Mouse (Mus musculus) CH12.LX (cell line): ENCODE data around the gene Plce1. TPM values are rescaled to one million over a fixed set of nuclear protein-coding genes. Genes with fewer than 3 reads are reported as not detected.

Experiments
- DNase-seq: peaks from one replicate; pipeline ENCODE4 v3.0.0-alpha.2; 2013; ENCODE audit errors: extremely low read depth
- H3K27ac ChIP-seq: 2 replicates; pipeline ENCODE4 v1.5.1; 2012; ENCODE audit warnings: low read depth, mild to moderate bottlenecking, control low read depth, moderate library complexity; ENCODE audit not compliant: insufficient read depth
- H3K27me3 ChIP-seq: replicated peaks from 2 replicates; pipeline ENCODE3; 2012; ENCODE audit warnings: inconsistent platforms
- H3K36me3 ChIP-seq, 2 experiments: replicated peaks in 1 of 2; 2 replicates each; pipeline versions ENCODE3 to v1.6.1; 2012; ENCODE audit warnings: inconsistent platforms in 1 of 2, low read length in 1 of 2, mild to moderate bottlenecking in 1 of 2, mixed read lengths in 1 of 2, moderate library complexity in 1 of 2; ENCODE audit not compliant: control insufficient read depth in 1 of 2, insufficient read depth in 1 of 2
- H3K4me1 ChIP-seq, 2 experiments: 2 replicates each; pipeline ENCODE4 v1.6.1; 2012; ENCODE audit warnings: inconsistent platforms in 1 of 2, moderate library complexity in 1 of 2; ENCODE audit not compliant: insufficient read depth in 2 of 2, control insufficient read depth in 1 of 2
- H3K4me2 ChIP-seq: 2 replicates; pipeline ENCODE4 v1.6.1; 2012; ENCODE audit warnings: low read depth, mild to moderate bottlenecking, control low read depth; ENCODE audit not compliant: poor library complexity, insufficient read depth, severe bottlenecking
- H3K4me3 ChIP-seq, 3 experiments: fragments of 150-350 bp in 1 of 3; sonication (generic) in 1 of 3; replicated peaks in 1 of 3; 2 replicates each; pipeline versions ENCODE3 to v1.5.1; 2011 to 2012; ENCODE audit warnings: low read depth in 2 of 3, low read length in 2 of 3, mild to moderate bottlenecking in 2 of 3, moderate library complexity in 2 of 3, control low read depth in 1 of 3, improper control_type of control experiment in 1 of 3, inconsistent platforms in 1 of 3, mixed read lengths in 1 of 3; ENCODE audit not compliant: poor library complexity in 1 of 3
- H3K79me2 ChIP-seq: replicated peaks from 2 replicates; pipeline ENCODE4 v1.6.1; 2012; ENCODE audit warnings: mild to moderate bottlenecking, moderate library complexity; ENCODE audit not compliant: control insufficient read depth, poor library complexity, insufficient read depth, severe bottlenecking; ENCODE audit errors: extremely low read depth
- H3K9ac ChIP-seq: 2 replicates; pipeline ENCODE4 v1.6.1; 2012; ENCODE audit warnings: low read depth, mild to moderate bottlenecking, control low read depth, moderate library complexity; ENCODE audit not compliant: insufficient read depth
- H3K9me3 ChIP-seq: replicated peaks from 2 replicates; pipeline ENCODE3; 2012; ENCODE audit warnings: low read length, inconsistent platforms, mixed read lengths
- BHLHE40 ChIP-seq: IDR thresholded peaks from 2 replicates; pipeline ENCODE4 v1.6.1; 2011; ENCODE audit warnings: mild to moderate bottlenecking, low read depth, low read length, improper control_type of control experiment
- CHD1 ChIP-seq: IDR thresholded peaks from 2 replicates; pipeline ENCODE4 v1.6.1; 2012; ENCODE audit warnings: low read depth, low read length, improper control_type of control experiment, inconsistent platforms
- CTCF ChIP-seq, 2 experiments: IDR thresholded peaks in 1 of 2; conservative IDR thresholded peaks in 1 of 2; 2 replicates each; pipeline ENCODE4 v1.5.1; 2011 to 2012; ENCODE audit warnings: low read depth in 2 of 2, low read length in 2 of 2, improper control_type of control experiment in 1 of 2, inconsistent platforms in 1 of 2, mild to moderate bottlenecking in 1 of 2, moderate library complexity in 1 of 2
- E2F4 ChIP-seq: IDR thresholded peaks from 2 replicates; pipeline ENCODE4 v1.6.1; 2011; ENCODE audit warnings: low read depth, low read length, improper control_type of control experiment; ENCODE audit not compliant: insufficient replicate concordance
- GABPA ChIP-seq: IDR thresholded peaks from 2 replicates; pipeline ENCODE4 v1.6.1; 2012; ENCODE audit warnings: low read depth, low read length, improper control_type of control experiment, inconsistent platforms; ENCODE audit not compliant: insufficient replicate concordance
- HCFC1 ChIP-seq: IDR thresholded peaks from 2 replicates; pipeline ENCODE4 v1.6.1; 2012; ENCODE audit warnings: low read depth, mild to moderate bottlenecking, inconsistent platforms, low read length, improper control_type of control experiment
- IRF4 ChIP-seq: IDR thresholded peaks from 2 replicates; pipeline ENCODE4 v1.6.1; 2014; ENCODE audit warnings: low read depth, mild to moderate bottlenecking, inconsistent platforms, low read length, improper control_type of control experiment
- MAFK ChIP-seq: IDR thresholded peaks from 2 replicates; pipeline ENCODE4 v1.6.1; 2011; ENCODE audit warnings: low read length, improper control_type of control experiment; ENCODE audit not compliant: insufficient replicate concordance
- MAX ChIP-seq: IDR thresholded peaks from 2 replicates; pipeline ENCODE4 v1.6.1; 2011; ENCODE audit warnings: low read length, improper control_type of control experiment
- MAZ ChIP-seq: IDR thresholded peaks from 2 replicates; pipeline ENCODE4 v1.6.1; 2012; ENCODE audit warnings: low read depth, mild to moderate bottlenecking, inconsistent platforms, low read length, improper control_type of control experiment, moderate library complexity
- MEF2A ChIP-seq: IDR thresholded peaks from 2 replicates; pipeline ENCODE4 v1.6.1; 2014; ENCODE audit warnings: low read depth, mild to moderate bottlenecking, inconsistent platforms, low read length, improper control_type of control experiment, borderline replicate concordance
- MXI1 ChIP-seq: IDR thresholded peaks from 2 replicates; pipeline ENCODE4 v1.6.1; 2011; ENCODE audit warnings: mild to moderate bottlenecking, low read depth, low read length, improper control_type of control experiment
- NELFE ChIP-seq: IDR thresholded peaks from 2 replicates; pipeline ENCODE4 v1.6.1; 2011; ENCODE audit warnings: low read depth, low read length, improper control_type of control experiment
- NRF1 ChIP-seq: IDR thresholded peaks from 2 replicates; pipeline ENCODE4 v1.6.1; 2014; ENCODE audit warnings: low read depth, mild to moderate bottlenecking, inconsistent platforms, low read length, improper control_type of control experiment, moderate library complexity
- POLR2A ChIP-seq: IDR thresholded peaks from 2 replicates; pipeline ENCODE4 v1.6.1; 2011; ENCODE audit warnings: low read depth, mild to moderate bottlenecking, improper control_type of control experiment, low read length
- POLR2AphosphoS2 ChIP-seq: IDR thresholded peaks from 2 replicates; pipeline ENCODE4 v1.6.1; 2011; ENCODE audit warnings: low read depth, low read length, improper control_type of control experiment
- SMC3 ChIP-seq: IDR thresholded peaks from 2 replicates; pipeline ENCODE4 v1.6.1; 2011; ENCODE audit warnings: low read depth, low read length, improper control_type of control experiment
- TBP ChIP-seq: conservative IDR thresholded peaks from 2 replicates; pipeline ENCODE4 v1.6.1; 2011; ENCODE audit warnings: low read depth, low read length, improper control_type of control experiment
- USF1 ChIP-seq: IDR thresholded peaks from 2 replicates; pipeline ENCODE4 v1.6.1; 2014; ENCODE audit warnings: low read depth, mild to moderate bottlenecking, inconsistent platforms, low read length, improper control_type of control experiment
- USF2 ChIP-seq: conservative IDR thresholded peaks from 2 replicates; pipeline ENCODE4 v1.6.1; 2011; ENCODE audit warnings: low read depth, low read length, improper control_type of control experiment
- ZC3H11A ChIP-seq: IDR thresholded peaks from 2 replicates; pipeline ENCODE4 v1.6.1; 2012; ENCODE audit warnings: low read depth, mild to moderate bottlenecking, inconsistent platforms, low read length, improper control_type of control experiment
- ZKSCAN1 ChIP-seq: IDR thresholded peaks from 2 replicates; pipeline ENCODE4 v1.6.1; 2012; ENCODE audit warnings: low read depth, inconsistent platforms, low read length, improper control_type of control experiment, borderline replicate concordance
- ZMIZ1 ChIP-seq: IDR thresholded peaks from 2 replicates; pipeline ENCODE4 v1.6.1; 2012; ENCODE audit warnings: low read depth, mild to moderate bottlenecking, inconsistent platforms, low read length, improper control_type of control experiment
- ZNF384 ChIP-seq: IDR thresholded peaks from 2 replicates; pipeline ENCODE4 v1.6.1; 2012; ENCODE audit warnings: low read depth, low read length, improper control_type of control experiment, inconsistent platforms
- dilution Hi-C: fragments of 300-500 bp; cut with MboI; formaldehyde crosslinking; loops from 2 replicates; pipeline ENCODE4 v1.14.3; 2020; ENCODE audit warnings: low sequenced_read_pairs; ENCODE audit not compliant: extremely low pct_unique_long_range_greater_than_20kb, extremely low pct_ligation_motif_present
- in situ Hi-C: fragments of 300-500 bp; cut with MboI; formaldehyde crosslinking; loops from 3 replicates; pipeline ENCODE4 v1.14.3; 2019; ENCODE audit warnings: low sequenced_read_pairs, low pct_ligation_motif_present, low pct_unique_long_range_greater_than_20kb, mixed read lengths
- polyA plus RNA-seq: library from polyadenylated mRNA; unstranded; fragments of >175 nt; gene quantifications from 2 replicates; pipeline ENCODE4 v1.2.1, GENCODE M21; 2012; ENCODE audit warnings: low read depth; ENCODE audit not compliant: insufficient read length
- total RNA-seq, 2 experiments: library from RNA; depleted of rRNA; stranded (reverse); fragments of 300-350 nt in 1 of 2; fragments of >200 nt in 1 of 2; gene quantifications; 2 replicates each; pipeline ENCODE4 v1.2.3; 2012 to 2014

Plce1 gene
- total and polyA plus RNA-seq, 3 experiments, result under 0.01 to 0.13 (median 0.05) TPM

GRCm38 (mm10) chr19:38599001-38599400 is 118.1 kb downstream of the Plce1 start:
- H3K27ac ChIP-seq, result no peak overlapping the region
- no peaks in the 10 kb centered on the region for H3K9me3 ChIP-seq
- in situ Hi-C loops, result no loop called here
- no peaks in the 10 kb centered on the region for H3K36me3 ChIP-seq
- H3K4me3 ChIP-seq, result no peak overlapping the region
- TF ChIP-seq ZC3H11A (no peak), ZNF384 (no peak), E2F4 (no peak), HCFC1 (no peak), USF2 (no peak), MAFK (no peak), IRF4 (no peak), MEF2A (no peak), CTCF (conservative IDR thresholded peaks at IDR 0.05 in 1 of 2, IDR thresholded peaks at IDR 0.05 in 1 of 2; ENCODE audit: low read depth in 2 of 2, low read length in 2 of 2) (no peak), SMC3 (no peak), CHD1 (no peak), POLR2A (no peak), NELFE (no peak), MAZ (no peak), GABPA (no peak)
- TF ChIP-seq, all 38 proteins: peak for 0
- no peaks in the 10 kb centered on the region for H3K27me3 ChIP-seq
- H3K4me2 ChIP-seq, result no peak overlapping the region
- peaks cover 16 to 36% of the 10 kb centered on the region in 2 experiments for H3K4me1 ChIP-seq
- H3K79me2 ChIP-seq, result no peaks in the 10 kb centered on the region
- dilution Hi-C loops, result no loop called here
- no peak overlapping the region for H3K9ac ChIP-seq
- DNase-seq, result no peak

- H3K27me3 ChIP-seq, result no peaks in the 10 kb centered on the region
- no peaks in the 10 kb centered on the region for H3K36me3 ChIP-seq
- dilution Hi-C loops (no loop called here), in situ Hi-C loops (no loop called here)
- no peaks in the 10 kb centered on the region for H3K79me2 ChIP-seq
- H3K4me3 ChIP-seq, result no peak overlapping the region
- H3K27ac ChIP-seq, result no peak overlapping the region
- TF ChIP-seq ZNF384, result no peak
- no peak for TF ChIP-seq MXI1
- TF ChIP-seq POLR2AphosphoS2, result no peak
- no peak for TF ChIP-seq NELFE
- no peak for TF ChIP-seq USF1
- no peak for TF ChIP-seq ZKSCAN1
- no peak for TF ChIP-seq MAX
- no peak for TF ChIP-seq ZMIZ1
- TF ChIP-seq BHLHE40, result no peak
- no peak for TF ChIP-seq MEF2A
- no peak for TF ChIP-seq NRF1
- TF ChIP-seq CHD1, result no peak
- TF ChIP-seq IRF4, result no peak
- TF ChIP-seq POLR2A, result no peak
- no peak for TF ChIP-seq GABPA
- TF ChIP-seq HCFC1, result no peak
- no peak for TF ChIP-seq ZC3H11A
- no peak for TF ChIP-seq TBP
- no peak overlapping the region for H3K9ac ChIP-seq
- H3K4me1 ChIP-seq, result peaks cover 2 to 22% of the 10 kb centered on the region in 2 experiments; a peak in 3 of 4 replicates
- no peak overlapping the region for H3K4me2 ChIP-seq
- H3K9me3 ChIP-seq, result no peaks in the 10 kb centered on the region
- no peak for DNase-seq
These were observed 120.2 kb downstream of the Plce1 start for GRCm38 (mm10) chr19:38601127-38601526.
